Mouse (Mus musculus) hindbrain, embryonic 12.5 days (tissue): Measurements from ENCODE around the gene Pnmal1. TPM values are rescaled to one million over a fixed set of nuclear protein-coding genes. Genes with fewer than 3 reads are reported as not detected.

Source experiments
- ATAC-seq: fragments of 200-750 bp; cut with Nextera tagmentation; 2 replicates; pipeline ENCODE4 v1.8.0; 2017; ENCODE audit warnings: moderate TSS enrichment; ENCODE audit not compliant: low FRiP score
- H3K27ac ChIP-seq: fragments of 300-500 bp; sonication (generic); 2 replicates; pipeline ENCODE4 v1.5.1; 2016; ENCODE audit warnings: mild to moderate bottlenecking
- H3K27me3 ChIP-seq: fragments of 300-500 bp; sonication (generic); 2 replicates; pipeline ENCODE4 v1.6.1; 2016; ENCODE audit warnings: mild to moderate bottlenecking
- H3K36me3 ChIP-seq: fragments of 300-500 bp; sonication (generic); 2 replicates; pipeline ENCODE4 v1.6.1; 2016; ENCODE audit warnings: mild to moderate bottlenecking
- H3K4me1 ChIP-seq: fragments of 300-500 bp; sonication (generic); 2 replicates; pipeline ENCODE4 v1.6.1; 2016
- H3K4me2 ChIP-seq: fragments of 300-500 bp; sonication (generic); replicated peaks from 2 replicates; pipeline ENCODE4 v1.6.1; 2016; ENCODE audit warnings: mild to moderate bottlenecking
- H3K4me3 ChIP-seq: fragments of 300-500 bp; sonication (generic); 2 replicates; pipeline ENCODE4 v1.5.1; 2016; ENCODE audit warnings: mild to moderate bottlenecking
- H3K9ac ChIP-seq: fragments of 300-500 bp; sonication (generic); 2 replicates; pipeline ENCODE4 v1.6.1; 2016; ENCODE audit warnings: mild to moderate bottlenecking, moderate library complexity
- H3K9me3 ChIP-seq: fragments of 300-500 bp; sonication (generic); replicated peaks from 2 replicates; pipeline ENCODE4 v1.6.1; 2016; ENCODE audit warnings: mild to moderate bottlenecking
- WGBS: fragments of 180-500 bp; shearing (Covaris S2); methylation state at CpG from one replicate; pipeline ENCODE4 v1.1.7; 2016; 5-methylcytosine and 5-hydroxymethylcytosine counted together
- polyA plus RNA-seq: library from polyadenylated mRNA; unstranded; fragments of >200 nt; fragmentation: Nextera tagmentation; extraction: Ambion mirVana; gene quantifications from 2 replicates; pipeline ENCODE4 v1.2.1, GENCODE M21; 2016

Pnmal1 gene
- polyA plus RNA-seq, 1 experiment from 2014 or later = 27.3 TPM

- Histone ChIP-seq H3K4me3 (no peak overlapping the region), H3K36me3 (no peaks in the 10 kb centered on the region), H3K27ac (no peak overlapping the region), H3K4me1 (no peaks in the 10 kb centered on the region), H3K9ac (no peak overlapping the region), H3K9me3 (0 out of 2 replicates have a peak, but pooled peaks cover 4% of the 10 kb centered on the region), H3K4me2 (no peak overlapping the region), H3K27me3 (no peaks in the 10 kb centered on the region)
- ATAC-seq = no peak
- 54% methylated on average over 6 of the region's 6 CpGs for WGBS
Observed at GRCm38 (mm10) chr7:16974018-16974417, 14.5 kb downstream of the Pnmal1 start.

GRCm38 (mm10) chr7:16976298-16976697 is 16.8 kb downstream of the Pnmal1 start:
- Histone ChIP-seq H3K4me3 (no peak overlapping the region), H3K4me2 (no peak overlapping the region), H3K36me3 (no peaks in the 10 kb centered on the region), H3K27me3 (no peaks in the 10 kb centered on the region), H3K9me3 (no peaks in the 10 kb centered on the region), H3K9ac (no peak overlapping the region), H3K4me1 (peaks cover 9% of the 10 kb centered on the region), H3K27ac (no peak overlapping the region)
- WGBS = 58% methylated on average over 8 of the region's 8 CpGs
- no peak for ATAC-seq

GRCm38 (mm10) chr7:16978173-16978572 is 18.7 kb downstream of the Pnmal1 start:
- Histone ChIP-seq H3K4me3 (no peak overlapping the region), H3K27me3 (no peaks in the 10 kb centered on the region), H3K27ac (no peak overlapping the region), H3K36me3 (no peaks in the 10 kb centered on the region), H3K4me1 (peaks cover 21% of the 10 kb centered on the region), H3K9ac (no peak overlapping the region), H3K4me2 (no peak overlapping the region), H3K9me3 (no peaks in the 10 kb centered on the region)
- ATAC-seq = no peak
- 68% methylated on average over 6 of the region's 6 CpGs for WGBS

- H3K9me3 ChIP-seq = no peaks in the 10 kb centered on the region
- ATAC-seq = no peak
- H3K4me2 ChIP-seq = no peak overlapping the region
- no peaks in the 10 kb centered on the region for H3K27me3 ChIP-seq
- H3K36me3 ChIP-seq = no peaks in the 10 kb centered on the region
- H3K4me3 ChIP-seq = no peak overlapping the region
- H3K4me1 ChIP-seq = peaks cover 25% of the 10 kb centered on the region
- H3K27ac ChIP-seq = no peak overlapping the region
- H3K9ac ChIP-seq = no peak overlapping the region
- WGBS = 85% methylated on average over 3 of the region's 3 CpGs
Observed at GRCm38 (mm10) chr7:16978593-16978992, 19.1 kb downstream of the Pnmal1 start.

- Histone ChIP-seq H3K9ac (peak overlapping the region; percentile 32), H3K36me3 (no peaks in the 10 kb centered on the region), H3K4me2 (peak overlapping the region; percentile 49), H3K27me3 (no peaks in the 10 kb centered on the region), H3K27ac (peak overlapping the region; percentile 80), H3K4me3 (peak overlapping the region; percentile 13; the same call in 1 of the 2 replicates), H3K9me3 (no peaks in the 10 kb centered on the region), H3K4me1 (peaks cover 30% of the 10 kb centered on the region)
- ATAC-seq = peak; percentile 47
- 11% methylated on average over 9 of the region's 12 CpGs for WGBS
Observed at GRCm38 (mm10) chr7:16980348-16980747, 20.9 kb downstream of the Pnmal1 start.

GRCm38 (mm10) chr7:16982859-16983568 is 23.5 kb downstream of the Pnmal1 start, which contains the start of gene Gm42372:
Gene Gm42372, plus strand, starts transcription at chr7:16983086.
- no peaks in the 10 kb centered on the region for H3K9me3 ChIP-seq
- H3K27me3 ChIP-seq = no peaks in the 10 kb centered on the region
- H3K4me3 ChIP-seq = peak within 1 kb of the TSS; percentile 38
- no peaks in the 10 kb centered on the region for H3K36me3 ChIP-seq
- peak within 1 kb of the TSS; percentile 54; the same call in 1 of the 2 replicates for H3K9ac ChIP-seq
- H3K4me2 ChIP-seq = peak within 1 kb of the TSS; percentile 71
- H3K4me1 ChIP-seq = peaks cover 43% of the 10 kb centered on the region
- 21% methylated on average over 26 of the region's 26 CpGs for WGBS
- ATAC-seq = peak; percentile 61
- H3K27ac ChIP-seq = peak within 1 kb of the TSS; percentile 66

GRCm38 (mm10) chr7:16987541-16988149 is 28.2 kb downstream of the Pnmal1 start:
- Histone ChIP-seq H3K4me3 (no peak overlapping the region), H3K9me3 (no peaks in the 10 kb centered on the region), H3K4me2 (peak overlapping the region; percentile 9; the same call in 1 of the 2 replicates), H3K27ac (peak overlapping the region; percentile 85), H3K9ac (peak overlapping the region; percentile 28; the same call in 1 of the 2 replicates), H3K4me1 (peaks cover 59% of the 10 kb centered on the region), H3K36me3 (no peaks in the 10 kb centered on the region), H3K27me3 (no peaks in the 10 kb centered on the region)
- WGBS = 41% methylated on average over 7 of the region's 7 CpGs
- 0 out of 2 replicates have a peak, but pooled peaks have one; percentile 15 for ATAC-seq

GRCm38 (mm10) chr7:16988405-16988804 is 28.9 kb downstream of the Pnmal1 start:
- Histone ChIP-seq H3K4me2 (no peak overlapping the region), H3K9ac (no peak overlapping the region), H3K4me3 (no peak overlapping the region), H3K27ac (peak overlapping the region; percentile 85), H3K36me3 (no peaks in the 10 kb centered on the region), H3K9me3 (no peaks in the 10 kb centered on the region), H3K4me1 (peaks cover 52% of the 10 kb centered on the region), H3K27me3 (no peaks in the 10 kb centered on the region)
- WGBS = 44% methylated on average over 3 of the region's 3 CpGs
- no peak for ATAC-seq

- H3K4me1 ChIP-seq = peaks cover 53% of the 10 kb centered on the region
- no peak overlapping the region for H3K4me2 ChIP-seq
- H3K9me3 ChIP-seq = no peaks in the 10 kb centered on the region
- no peak overlapping the region for H3K4me3 ChIP-seq
- no peak for ATAC-seq
- 38% methylated on average over 15 of the region's 15 CpGs for WGBS
- no peaks in the 10 kb centered on the region for H3K27me3 ChIP-seq
- H3K9ac ChIP-seq = no peak overlapping the region
- H3K36me3 ChIP-seq = no peaks in the 10 kb centered on the region
- peak overlapping the region; percentile 60 for H3K27ac ChIP-seq
Observed at GRCm38 (mm10) chr7:16990006-16990744, 30.7 kb downstream of the Pnmal1 start.

- no peaks in the 10 kb centered on the region for H3K36me3 ChIP-seq
- H3K4me1 ChIP-seq = peaks cover 66% of the 10 kb centered on the region
- peak overlapping the region; percentile 17 for H3K4me2 ChIP-seq
- peak; percentile 59 for ATAC-seq
- H3K4me3 ChIP-seq = no peak overlapping the region
- 57% methylated on average over 18 of the region's 18 CpGs for WGBS
- H3K9ac ChIP-seq = no peak overlapping the region
- H3K27ac ChIP-seq = peak overlapping the region; percentile 82
- H3K9me3 ChIP-seq = no peaks in the 10 kb centered on the region
- H3K27me3 ChIP-seq = no peaks in the 10 kb centered on the region
Observed at GRCm38 (mm10) chr7:16991681-16992450, 32.4 kb downstream of the Pnmal1 start.

GRCm38 (mm10) chr7:16992451-16992807 is 33.0 kb downstream of the Pnmal1 start, which contains the start of gene Ccdc8:
Gene Ccdc8, plus strand, starts transcription at chr7:16992708.
- WGBS = 94% methylated on average over 5 of the region's 5 CpGs
- peak within 1 kb of the TSS; percentile 45 for H3K4me3 ChIP-seq
- H3K27me3 ChIP-seq = no peaks in the 10 kb centered on the region
- no peak for ATAC-seq
- H3K36me3 ChIP-seq = no peaks in the 10 kb centered on the region
- H3K4me1 ChIP-seq = peaks cover 62% of the 10 kb centered on the region
- H3K9me3 ChIP-seq = no peaks in the 10 kb centered on the region
- H3K27ac ChIP-seq = peak within 1 kb of the TSS; percentile 82
- peak within 1 kb of the TSS; percentile 49 for H3K4me2 ChIP-seq
- peak within 1 kb of the TSS; percentile 59; the same call in 1 of the 2 replicates for H3K9ac ChIP-seq
